Mouse (Mus musculus): Measurements from ENCODE around the gene Ilk.
"Not testable (repeated sequence)": the region's sequence is repeated elsewhere in the genome, so short reads cannot be mapped to it uniquely, and the experiment has no call there.

Ilk gene

GRCm38 (mm10) chr7:105743246-105743925 is 7.0 kb downstream of the Ilk start:
- DNase-seq (ENCODE audit: low read depth, low spot score), result not testable (repeated sequence)

GRCm38 (mm10) chr7:105743926-105744590 is 7.7 kb downstream of the Ilk start, which contains the start of gene Taf10:
TSS of gene Taf10 (minus strand) at chr7:105744361.
- peak; percentile 97 for DNase-seq (ENCODE audit: low read depth, low spot score)

GRCm38 (mm10) chr7:105747776-105748175 is 11.4 kb downstream of the Ilk start:
- no peak for DNase-seq (ENCODE audit: low read depth, low spot score)

GRCm38 (mm10) chr7:105751491-105752433 is 15.4 kb downstream of the Ilk start, which contains the start of gene Tpp1:
TSS of gene Tpp1 (minus strand) at chr7:105752235.
- peak; percentile 95 for DNase-seq (ENCODE audit: low read depth, low spot score)

GRCm38 (mm10) chr7:105752716-105753115 is 16.3 kb downstream of the Ilk start:
- DNase-seq (ENCODE audit: low read depth, low spot score), result no peak

- DNase-seq (ENCODE audit: low read depth, low spot score), result no peak
Measured at GRCm38 (mm10) chr7:105753281-105753680, 16.9 kb downstream of the Ilk start.

- DNase-seq (ENCODE audit: low read depth, low spot score), result peak; percentile 72
Measured at GRCm38 (mm10) chr7:105761813-105762484, 25.6 kb downstream of the Ilk start.

GRCm38 (mm10) chr7:105762517-105763270 is 26.3 kb downstream of the Ilk start:
- DNase-seq (ENCODE audit: low read depth, low spot score), result peak; percentile 48

GRCm38 (mm10) chr7:105764331-105764730 is 27.9 kb downstream of the Ilk start:
- DNase-seq (ENCODE audit: low read depth, low spot score), result no peak

GRCm38 (mm10) chr7:105767729-105768165 is 31.4 kb downstream of the Ilk start:
- no peak for DNase-seq (ENCODE audit: low read depth, low spot score)

GRCm38 (mm10) chr7:105769959-105770358 is 33.6 kb downstream of the Ilk start:
- DNase-seq (ENCODE audit: low read depth, low spot score), result no peak

- DNase-seq (ENCODE audit: low read depth, low spot score), result no peak
Measured at GRCm38 (mm10) chr7:105772331-105772730, 35.9 kb downstream of the Ilk start.

GRCm38 (mm10) chr7:105773041-105773440 is 36.6 kb downstream of the Ilk start:
- no peak for DNase-seq (ENCODE audit: low read depth, low spot score)

- DNase-seq (ENCODE audit: low read depth, low spot score), result no peak
Measured at GRCm38 (mm10) chr7:105774661-105775060, 38.3 kb downstream of the Ilk start.

- DNase-seq (ENCODE audit: low read depth, low spot score), result no peak
Measured at GRCm38 (mm10) chr7:105776026-105776425, 39.6 kb downstream of the Ilk start.

GRCm38 (mm10) chr7:105777316-105777715 is 40.9 kb downstream of the Ilk start:
- DNase-seq (ENCODE audit: low read depth, low spot score), result no peak

GRCm38 (mm10) chr7:105777797-105778552 is 41.6 kb downstream of the Ilk start:
- no peak for DNase-seq (ENCODE audit: low read depth, low spot score)

GRCm38 (mm10) chr7:105778553-105779265 is 42.3 kb downstream of the Ilk start:
- DNase-seq (ENCODE audit: low read depth, low spot score), result no peak

- no peak for DNase-seq (ENCODE audit: low read depth, low spot score)
Measured at GRCm38 (mm10) chr7:105783861-105784260, 47.5 kb downstream of the Ilk start.

Measured in ZHBTc4 (cell line).